Mouse (Mus musculus) forebrain, embryonic 14.5 days (tissue): Measurements from ENCODE around the gene Brinp1. TPM values are rescaled to one million over a fixed set of nuclear protein-coding genes. Genes with fewer than 3 reads are reported as not detected.

ENCODE experiments used
- ATAC-seq: fragments of 200-750 bp; cut with Nextera tagmentation; 2 replicates; pipeline ENCODE4 v1.8.0; 2017; ENCODE audit warnings: mild to moderate bottlenecking, moderate library complexity
- DNase-seq: peaks from one replicate; pipeline ENCODE4 v3.0.0-alpha.2; 2015; ENCODE audit warnings: low spot score
- H3K27ac ChIP-seq: fragments of 300-500 bp; sonication (generic); 2 replicates; pipeline ENCODE4 v1.5.1; 2014; ENCODE audit warnings: low read depth, mild to moderate bottlenecking, control low read depth, low read length, moderate library complexity
- H3K27me3 ChIP-seq: fragments of 300-500 bp; sonication (generic); replicated peaks from 2 replicates; pipeline ENCODE4 v1.6.1; 2014; ENCODE audit warnings: low read length, control low read depth, mixed read lengths; ENCODE audit not compliant: control insufficient read depth, insufficient read depth
- H3K36me3 ChIP-seq: fragments of 300-500 bp; sonication (generic); 2 replicates; pipeline ENCODE4 v1.6.1; 2014; ENCODE audit warnings: low read length, control low read depth; ENCODE audit not compliant: control insufficient read depth, insufficient read depth
- H3K4me1 ChIP-seq: fragments of 300-500 bp; sonication (generic); 2 replicates; pipeline ENCODE4 v1.6.1; 2014; ENCODE audit warnings: antibody characterized with exemption, low read length, control low read depth; ENCODE audit not compliant: control insufficient read depth, insufficient read depth
- H3K4me2 ChIP-seq: fragments of 300-500 bp; sonication (generic); 2 replicates; pipeline ENCODE4 v1.6.1; 2014; ENCODE audit warnings: mild to moderate bottlenecking, control low read depth, low read length
- H3K4me3 ChIP-seq: fragments of 300-500 bp; sonication (generic); 2 replicates; pipeline ENCODE4 v1.5.1; 2014; ENCODE audit warnings: low read depth, low read length, control low read depth
- H3K9ac ChIP-seq: fragments of 300-500 bp; sonication (generic); 2 replicates; pipeline ENCODE4 v1.6.1; 2014; ENCODE audit warnings: mild to moderate bottlenecking, low read length, control low read depth, moderate library complexity
- H3K9me3 ChIP-seq: fragments of 300-500 bp; sonication (generic); replicated peaks from 2 replicates; pipeline ENCODE4 v1.6.1; 2016; ENCODE audit warnings: low read length, control low read depth, mixed read lengths; ENCODE audit not compliant: control insufficient read depth
- WGBS: fragments of 180-500 bp; shearing (Covaris S2); extraction: QIAGEN DNeasy Blood & Tissue Kit; methylation state at CpG from one replicate; pipeline ENCODE4 v1.1.7; 2014; 5-methylcytosine and 5-hydroxymethylcytosine counted together
- polyA plus RNA-seq: library from polyadenylated mRNA; unstranded; fragments of >200 nt; fragmentation: Nextera tagmentation; extraction: Ambion mirVana; gene quantifications from 2 replicates; pipeline ENCODE4 v1.2.1, GENCODE M21; 2014

Gene Brinp1
- polyA plus RNA-seq, 1 experiment from 2014 or later: 22.3 TPM

- 77% methylated on average over 1 of the region's 1 CpGs for WGBS
- Histone ChIP-seq H3K27me3 (no peaks in the 10 kb centered on the region), H3K4me3 (no peak overlapping the region), H3K9ac (no peak overlapping the region), H3K27ac (no peak overlapping the region), H3K36me3 (no peaks in the 10 kb centered on the region), H3K4me1 (no peaks in the 10 kb centered on the region), H3K4me2 (no peak overlapping the region), H3K9me3 (no peaks in the 10 kb centered on the region)
- DNase-seq: no peak
- ATAC-seq: no peak
Measured at GRCm38 (mm10) chr4:68922944-68923343, 31.3 kb downstream of the Brinp1 start.

DNA sequence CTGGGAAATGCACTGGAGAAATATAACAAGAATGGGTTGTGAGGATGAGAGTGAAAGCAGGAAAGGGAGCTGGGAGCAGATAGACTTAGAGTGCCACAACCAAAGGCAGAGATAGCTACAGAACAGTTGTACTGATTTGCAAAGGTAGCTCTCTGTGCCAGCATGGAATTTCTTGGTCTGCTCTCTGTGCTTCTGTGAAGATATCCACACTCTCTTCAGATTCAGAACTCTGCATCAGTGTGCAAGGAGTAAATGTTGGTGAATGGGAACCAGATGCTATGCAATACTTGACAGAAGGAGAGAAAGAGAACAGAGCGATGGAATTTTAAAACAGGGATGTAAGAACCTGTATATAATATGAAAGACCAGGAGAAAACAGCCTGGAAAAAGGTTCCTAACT, 31.7 kb downstream of the Brinp1 start:
- DNase-seq (no peak), ATAC-seq (no peak)
- Histone ChIP-seq H3K36me3 (no peaks in the 10 kb centered on the region), H3K4me1 (no peaks in the 10 kb centered on the region), H3K4me2 (no peak overlapping the region), H3K27me3 (no peaks in the 10 kb centered on the region), H3K9ac (no peak overlapping the region), H3K9me3 (no peaks in the 10 kb centered on the region), H3K27ac (no peak overlapping the region), H3K4me3 (no peak overlapping the region)
- WGBS: 87% methylated on average over 1 of the region's 1 CpGs

- WGBS: 72% methylated on average over 3 of the region's 3 CpGs
- Histone ChIP-seq H3K27ac (no peak overlapping the region), H3K4me2 (no peak overlapping the region), H3K9ac (no peak overlapping the region), H3K36me3 (no peaks in the 10 kb centered on the region), H3K4me1 (no peaks in the 10 kb centered on the region), H3K4me3 (no peak overlapping the region), H3K9me3 (no peaks in the 10 kb centered on the region), H3K27me3 (no peaks in the 10 kb centered on the region)
- no peak for ATAC-seq
- no peak for DNase-seq
Measured at GRCm38 (mm10) chr4:68920127-68920526, 34.1 kb downstream of the Brinp1 start.

- WGBS: 68% methylated on average over 3 of the region's 3 CpGs
- no peaks in the 10 kb centered on the region for H3K36me3 ChIP-seq
- no peak for ATAC-seq
- no peaks in the 10 kb centered on the region for H3K9me3 ChIP-seq
- no peak overlapping the region for H3K4me3 ChIP-seq
- H3K27ac ChIP-seq: no peak overlapping the region
- no peak for DNase-seq
- H3K4me2 ChIP-seq: no peak overlapping the region
- H3K9ac ChIP-seq: no peak overlapping the region
- no peaks in the 10 kb centered on the region for H3K4me1 ChIP-seq
- no peaks in the 10 kb centered on the region for H3K27me3 ChIP-seq
Measured at GRCm38 (mm10) chr4:68910942-68911341, 43.3 kb downstream of the Brinp1 start.

- no peak overlapping the region for H3K4me2 ChIP-seq
- 59% methylated on average over 11 of the region's 11 CpGs for WGBS
- ATAC-seq: peak; percentile 67
- no peak overlapping the region for H3K4me3 ChIP-seq
- no peaks in the 10 kb centered on the region for H3K36me3 ChIP-seq
- no peak overlapping the region for H3K27ac ChIP-seq
- no peaks in the 10 kb centered on the region for H3K9me3 ChIP-seq
- no peaks in the 10 kb centered on the region for H3K4me1 ChIP-seq
- no peak overlapping the region for H3K9ac ChIP-seq
- no peaks in the 10 kb centered on the region for H3K27me3 ChIP-seq
- peak; percentile 30 for DNase-seq
Measured at GRCm38 (mm10) chr4:68906417-68907210, 47.6 kb downstream of the Brinp1 start.

DNA sequence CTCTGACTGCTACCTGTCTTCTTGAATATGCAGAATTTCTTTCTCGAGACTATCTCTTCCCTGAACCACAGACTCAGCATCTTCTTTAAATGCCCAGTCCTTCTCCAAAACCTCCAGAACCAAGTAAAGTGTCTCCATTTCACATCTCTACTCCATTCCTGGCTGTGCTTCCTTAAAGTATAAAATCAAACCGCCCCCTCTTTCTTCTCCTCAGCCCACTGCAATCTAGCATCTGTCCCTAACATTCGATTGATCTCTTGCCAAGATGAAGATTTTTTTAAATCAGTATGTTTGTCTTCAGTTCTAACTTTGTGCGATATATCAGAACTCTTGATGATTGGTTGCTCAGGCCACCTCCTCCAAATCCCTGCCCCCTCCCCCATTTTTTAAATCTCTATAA, 63.7 kb downstream of the Brinp1 start:
- H3K9ac ChIP-seq: no peak overlapping the region
- no peak overlapping the region for H3K4me3 ChIP-seq
- no peak overlapping the region for H3K4me2 ChIP-seq
- 87% methylated on average over 4 of the region's 4 CpGs for WGBS
- H3K36me3 ChIP-seq: no peaks in the 10 kb centered on the region
- no peaks in the 10 kb centered on the region for H3K9me3 ChIP-seq
- DNase-seq (no peak), ATAC-seq (no peak)
- no peaks in the 10 kb centered on the region for H3K27me3 ChIP-seq
- no peaks in the 10 kb centered on the region for H3K4me1 ChIP-seq
- no peak overlapping the region for H3K27ac ChIP-seq

- Histone ChIP-seq H3K36me3 (no peaks in the 10 kb centered on the region), H3K27me3 (no peaks in the 10 kb centered on the region), H3K9ac (no peak overlapping the region), H3K4me2 (no peak overlapping the region), H3K4me3 (no peak overlapping the region), H3K4me1 (no peaks in the 10 kb centered on the region), H3K27ac (no peak overlapping the region), H3K9me3 (no peaks in the 10 kb centered on the region)
- WGBS: 86% methylated on average over 2 of the region's 2 CpGs
- DNase-seq (no peak), ATAC-seq (no peak)
Measured at GRCm38 (mm10) chr4:68886276-68886675, 67.9 kb downstream of the Brinp1 start.

DNA sequence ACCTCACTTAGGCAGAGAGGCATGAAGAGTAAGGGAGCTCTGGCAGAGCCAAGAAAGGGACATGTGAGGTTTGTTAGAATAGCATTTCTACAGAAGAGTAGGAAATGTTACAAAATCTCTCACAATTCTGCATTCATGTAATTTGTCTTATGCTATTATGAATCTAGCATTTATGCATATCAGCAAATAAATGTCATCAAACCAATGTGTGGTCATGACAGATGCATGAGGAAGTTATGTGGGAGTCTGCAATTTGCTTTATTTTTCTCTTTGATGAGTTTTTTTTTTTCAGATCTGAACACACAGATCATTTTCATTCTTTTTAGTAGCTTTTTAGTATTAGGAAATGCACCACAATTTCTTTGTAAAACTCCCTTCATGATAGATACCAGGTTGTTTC, 82.2 kb downstream of the Brinp1 start:
- Histone ChIP-seq H3K27me3 (no peaks in the 10 kb centered on the region), H3K9ac (no peak overlapping the region), H3K36me3 (no peaks in the 10 kb centered on the region), H3K4me3 (no peak overlapping the region), H3K4me2 (no peak overlapping the region), H3K9me3 (no peaks in the 10 kb centered on the region), H3K27ac (no peak overlapping the region), H3K4me1 (no peaks in the 10 kb centered on the region)
- DNase-seq (no peak), ATAC-seq (no peak)

- no peaks in the 10 kb centered on the region for H3K27me3 ChIP-seq
- WGBS: 81% methylated on average over 4 of the region's 4 CpGs
- H3K27ac ChIP-seq: no peak overlapping the region
- H3K9me3 ChIP-seq: no peaks in the 10 kb centered on the region
- no peak overlapping the region for H3K4me2 ChIP-seq
- no peak overlapping the region for H3K4me3 ChIP-seq
- H3K4me1 ChIP-seq: no peaks in the 10 kb centered on the region
- no peak for ATAC-seq
- H3K36me3 ChIP-seq: no peaks in the 10 kb centered on the region
- no peak for DNase-seq
- H3K9ac ChIP-seq: no peak overlapping the region
Measured at GRCm38 (mm10) chr4:68865135-68865767, 88.9 kb downstream of the Brinp1 start.
